Mouse (Mus musculus) activated CD4-positive, CD25-positive, alpha-beta regulatory T cell, adult 4 months (primary cell): ENCODE results near the gene Pawr. TPM values are rescaled to one million over a fixed set of nuclear protein-coding genes. Genes with fewer than 3 reads are reported as not detected.
"Not testable (repeated sequence)": the region's sequence is repeated elsewhere in the genome, so short reads cannot be mapped to it uniquely, and the experiment has no call there.

ENCODE experiments used
- ATAC-seq: one replicate; pipeline ENCODE4 v1.8.0; 2017
- polyA plus RNA-seq, 2 experiments: library from polyadenylated mRNA; unstranded; fragments of 100-300 nt; shearing (Covaris generic); gene quantifications; one replicate each; pipeline ENCODE4 v1.2.1; 2017

Gene Pawr
- polyA plus RNA-seq, 2 experiments from 2014 or later: not detected

DNA sequence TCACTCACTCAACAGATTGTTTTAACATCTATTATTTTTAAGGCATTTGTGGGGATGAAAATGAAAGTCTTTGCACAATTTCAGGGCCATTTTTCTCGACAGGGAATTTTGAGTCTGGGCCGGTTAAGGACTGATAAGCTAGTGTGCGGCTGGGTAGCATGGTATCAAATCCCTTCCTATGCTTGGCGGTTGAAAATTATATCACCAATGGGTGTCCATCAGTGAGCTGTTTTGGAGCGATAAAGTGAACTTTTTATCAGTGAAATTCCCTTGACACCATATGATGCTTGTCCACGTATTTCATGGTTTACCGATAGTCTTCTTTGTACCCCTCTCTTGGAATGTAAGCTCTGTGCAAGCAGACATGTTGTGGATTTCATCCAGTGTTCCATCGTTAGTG is 17.5 kb upstream of the Pawr start:
- ATAC-seq: no peak

DNA sequence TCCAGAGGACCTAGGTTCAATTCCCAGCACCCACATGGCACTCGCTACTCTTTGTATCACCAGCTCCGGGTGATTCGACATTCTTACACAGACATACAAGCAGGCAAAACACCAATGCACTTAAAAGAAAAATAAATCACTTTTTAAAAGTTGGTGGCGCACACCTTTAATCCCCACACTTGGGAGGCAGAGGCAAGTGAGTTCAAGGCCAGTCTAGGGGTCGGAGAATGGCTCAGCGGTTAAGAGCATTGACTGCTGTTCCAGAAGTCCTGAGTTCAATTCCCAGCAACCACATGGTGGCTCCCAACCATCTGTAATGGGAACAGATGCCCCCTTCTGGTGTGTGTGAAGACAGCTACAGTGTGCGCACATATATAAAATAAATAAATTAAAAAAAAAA is 16.7 kb upstream of the Pawr start:
- no peak for ATAC-seq

DNA sequence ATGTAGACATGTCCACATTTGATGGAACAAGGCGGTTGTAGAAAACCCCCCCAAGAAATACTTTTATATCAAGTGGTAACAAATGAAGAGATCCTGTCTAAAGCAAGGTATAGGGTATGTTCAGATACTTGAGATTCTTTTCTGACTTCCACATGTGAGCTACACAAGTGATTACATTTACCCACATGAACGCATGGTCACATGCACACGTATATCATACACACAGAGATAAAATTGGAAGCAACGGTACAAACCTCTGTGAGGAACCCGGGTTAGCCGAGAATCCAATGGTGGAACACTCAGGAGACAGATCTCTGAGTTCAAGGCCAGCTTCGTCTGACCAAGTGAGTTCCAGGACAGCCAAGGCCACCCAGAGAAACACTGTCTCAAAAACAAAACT is 3.6 kb upstream of the Pawr start:
- ATAC-seq: no peak

DNA sequence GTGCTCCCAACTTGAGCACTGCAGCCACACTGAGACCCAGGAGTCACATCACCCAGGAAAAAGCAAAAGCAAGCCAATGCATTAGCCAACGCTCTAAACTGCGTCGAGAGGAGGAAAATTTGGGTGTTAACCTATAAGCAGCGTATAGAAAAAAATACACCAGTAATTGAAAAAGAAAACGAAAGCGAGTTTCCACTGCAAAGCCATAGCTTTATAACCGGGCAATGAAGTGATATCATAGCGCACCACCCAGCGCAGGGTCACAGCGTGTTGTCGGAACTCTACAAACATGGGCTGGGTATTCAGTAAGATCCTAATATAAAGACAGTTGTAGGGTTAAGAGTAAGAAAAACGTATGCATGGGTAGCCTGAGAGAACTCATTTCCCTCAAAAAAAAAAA is 2.9 kb upstream of the Pawr start:
- ATAC-seq: no peak

DNA sequence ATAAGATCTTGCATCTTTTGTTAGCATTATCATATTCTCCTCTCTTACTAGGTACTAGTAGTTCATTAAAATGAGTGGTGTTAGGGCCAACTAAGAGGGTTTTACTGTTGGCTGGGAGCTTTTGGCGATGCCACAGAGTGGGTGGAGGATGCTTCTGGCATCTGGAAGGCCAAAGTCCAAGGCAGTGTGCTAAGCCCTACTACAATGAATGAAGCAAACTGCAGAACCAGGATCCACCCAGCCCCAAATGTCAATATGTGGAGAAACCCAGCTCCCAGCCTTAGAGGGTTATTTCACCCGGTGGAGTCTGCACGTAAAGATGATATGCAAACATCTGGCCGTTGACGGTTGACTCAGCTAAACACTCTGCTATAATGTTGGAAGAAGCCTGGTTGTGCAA is 2.1 kb upstream of the Pawr start:
- ATAC-seq: no peak

DNA sequence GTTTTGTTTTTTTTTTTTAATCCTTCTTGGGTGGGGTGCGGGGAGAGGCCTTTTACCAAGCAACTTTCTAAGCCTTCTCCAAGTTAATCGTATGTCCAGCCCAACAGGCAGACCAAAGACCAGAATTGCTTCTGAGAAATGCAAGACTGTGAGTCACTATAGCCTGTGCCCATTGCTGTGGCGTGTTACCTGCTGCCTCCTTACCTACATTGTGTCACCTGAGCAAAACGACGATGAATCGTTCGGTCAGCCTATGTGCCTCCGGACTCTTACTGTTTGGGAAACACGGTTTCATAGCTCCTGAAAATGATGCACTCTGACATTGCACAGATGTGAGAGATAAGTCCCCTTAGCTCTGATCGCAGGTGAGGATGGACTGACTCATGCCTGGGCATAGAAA is 957 bp upstream of the Pawr start:
- no peak for ATAC-seq

DNA sequence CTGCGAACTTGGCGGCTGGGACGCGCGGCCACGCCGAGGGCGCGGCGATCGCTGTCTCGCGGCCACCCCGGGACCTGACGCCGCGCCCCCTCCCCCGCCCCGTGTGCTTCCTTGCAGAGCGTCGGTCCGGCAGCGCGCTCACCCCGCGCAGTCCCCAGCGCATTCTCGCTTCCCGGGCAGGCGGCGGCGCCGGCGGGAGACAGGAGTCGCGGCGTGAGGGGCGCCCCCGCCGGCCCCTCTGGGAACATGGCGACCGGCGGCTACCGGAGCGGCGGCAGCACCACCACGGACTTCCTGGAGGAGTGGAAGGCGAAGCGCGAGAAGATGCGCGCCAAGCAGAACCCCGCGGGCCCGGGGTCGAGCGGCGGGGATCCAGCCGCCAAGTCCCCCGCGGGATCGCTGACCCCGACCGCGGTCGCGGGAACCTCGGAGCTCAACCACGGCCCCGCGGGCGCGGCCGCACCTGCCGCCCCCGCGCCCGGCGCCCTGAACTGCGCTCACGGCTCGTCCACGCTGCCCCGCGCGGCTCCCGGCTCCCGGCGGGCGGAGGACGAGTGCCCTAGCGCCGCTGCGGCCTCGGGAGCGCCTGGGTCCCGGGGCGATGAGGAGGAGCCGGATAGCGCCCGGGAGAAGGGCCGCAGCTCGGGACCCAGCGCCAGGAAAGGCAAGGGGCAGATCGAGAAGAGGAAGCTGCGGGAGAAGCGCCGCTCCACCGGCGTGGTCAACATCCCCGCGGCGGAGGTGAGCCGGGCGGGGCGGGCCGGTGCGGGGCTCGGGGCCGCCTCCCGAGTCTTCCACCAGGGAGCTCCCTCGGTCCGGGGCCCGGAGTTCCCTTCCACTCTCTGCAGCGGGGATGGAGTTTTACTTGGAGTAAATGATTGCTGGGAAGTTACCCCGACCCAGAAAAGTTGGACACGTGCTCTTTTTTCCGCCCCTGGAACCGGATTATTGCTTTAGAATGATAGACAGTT is 935 bp downstream of the Pawr start:
- no peak for ATAC-seq

DNA sequence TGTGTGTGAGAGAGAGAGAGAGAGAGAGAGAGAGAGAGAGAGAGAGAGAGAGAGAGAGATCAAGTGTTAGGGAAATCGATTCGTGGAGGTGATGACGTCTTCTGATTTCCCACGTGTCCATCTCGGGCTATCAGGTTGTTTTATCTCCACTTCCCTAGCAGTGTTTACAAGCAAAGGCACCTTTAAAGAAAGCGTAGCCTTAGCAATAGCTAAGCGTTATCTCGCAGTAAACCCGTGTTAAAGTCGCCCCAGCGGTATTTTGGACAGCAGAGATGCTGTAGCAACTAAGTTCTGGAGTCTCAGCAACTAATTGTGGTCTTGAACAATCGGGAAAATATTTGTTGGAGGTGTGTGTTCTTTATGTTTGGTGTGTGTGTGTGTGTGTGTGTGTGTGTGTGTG is 1.7 kb downstream of the Pawr start:
- ATAC-seq: no peak

DNA sequence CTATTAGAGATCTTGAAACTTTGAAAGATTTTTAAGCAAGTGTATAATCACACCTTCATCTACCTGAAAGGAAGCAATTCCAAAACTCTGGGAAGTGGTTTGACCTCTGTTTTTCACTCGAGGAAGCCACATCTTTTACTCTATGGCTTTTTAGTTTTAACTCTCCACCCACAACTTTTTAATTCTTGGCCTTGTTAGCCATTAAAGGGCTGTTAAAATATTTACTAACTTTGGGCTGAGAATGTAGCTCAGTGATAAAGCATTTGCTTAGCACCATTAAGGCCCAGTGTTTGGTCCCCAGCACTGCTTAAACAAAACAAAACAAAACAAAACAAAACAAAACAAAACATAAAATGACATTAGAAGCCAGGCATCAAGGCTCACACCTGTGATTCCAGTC is 2.2 kb downstream of the Pawr start:
- ATAC-seq: no peak

DNA sequence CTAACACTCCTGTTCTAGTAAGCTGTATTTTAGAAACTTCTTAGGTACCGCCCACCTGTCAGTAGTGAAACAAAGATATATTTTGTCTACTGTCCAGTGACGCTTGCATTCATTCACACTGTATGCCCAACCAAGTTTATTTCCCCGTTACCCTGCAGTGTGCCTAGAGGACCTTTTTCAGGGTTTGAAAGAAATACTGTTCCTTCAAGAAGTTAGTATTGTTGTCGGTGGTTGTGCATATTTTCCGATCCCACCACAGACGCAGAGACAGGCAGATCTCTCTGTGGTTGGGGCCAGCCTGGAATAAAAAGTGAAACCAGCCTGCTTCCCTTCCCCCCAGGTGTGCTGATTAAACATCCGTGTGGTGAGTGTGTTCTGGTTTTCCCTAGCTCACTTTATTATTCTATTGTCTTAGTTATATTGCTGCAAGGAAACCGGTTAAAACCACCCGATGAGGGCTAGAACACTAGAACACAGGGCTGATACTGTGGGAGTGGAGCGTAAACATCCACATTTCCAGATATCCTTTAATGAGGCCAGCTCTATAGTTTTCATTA is 3.9 kb downstream of the Pawr start:
- ATAC-seq: no peak

DNA sequence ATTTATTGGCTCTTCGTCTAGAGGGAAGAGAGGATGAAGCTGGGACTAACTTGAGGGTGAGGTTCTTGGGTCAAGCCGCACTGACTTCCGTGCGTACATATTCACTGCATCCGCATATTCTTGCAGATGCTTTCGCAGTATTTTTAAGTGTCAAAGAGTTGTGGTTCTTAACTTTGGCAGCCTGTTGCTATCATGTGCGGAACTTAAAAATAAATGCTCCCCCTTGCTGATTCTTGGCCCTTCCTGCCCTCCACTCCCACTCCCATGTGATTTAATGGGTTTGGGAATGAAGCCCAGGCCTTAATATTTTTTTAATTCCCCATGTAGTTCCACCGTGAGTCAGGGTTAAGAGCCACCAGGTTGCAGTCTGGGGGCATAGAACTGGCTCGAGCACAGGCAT is 4.7 kb downstream of the Pawr start:
- ATAC-seq: no peak

DNA sequence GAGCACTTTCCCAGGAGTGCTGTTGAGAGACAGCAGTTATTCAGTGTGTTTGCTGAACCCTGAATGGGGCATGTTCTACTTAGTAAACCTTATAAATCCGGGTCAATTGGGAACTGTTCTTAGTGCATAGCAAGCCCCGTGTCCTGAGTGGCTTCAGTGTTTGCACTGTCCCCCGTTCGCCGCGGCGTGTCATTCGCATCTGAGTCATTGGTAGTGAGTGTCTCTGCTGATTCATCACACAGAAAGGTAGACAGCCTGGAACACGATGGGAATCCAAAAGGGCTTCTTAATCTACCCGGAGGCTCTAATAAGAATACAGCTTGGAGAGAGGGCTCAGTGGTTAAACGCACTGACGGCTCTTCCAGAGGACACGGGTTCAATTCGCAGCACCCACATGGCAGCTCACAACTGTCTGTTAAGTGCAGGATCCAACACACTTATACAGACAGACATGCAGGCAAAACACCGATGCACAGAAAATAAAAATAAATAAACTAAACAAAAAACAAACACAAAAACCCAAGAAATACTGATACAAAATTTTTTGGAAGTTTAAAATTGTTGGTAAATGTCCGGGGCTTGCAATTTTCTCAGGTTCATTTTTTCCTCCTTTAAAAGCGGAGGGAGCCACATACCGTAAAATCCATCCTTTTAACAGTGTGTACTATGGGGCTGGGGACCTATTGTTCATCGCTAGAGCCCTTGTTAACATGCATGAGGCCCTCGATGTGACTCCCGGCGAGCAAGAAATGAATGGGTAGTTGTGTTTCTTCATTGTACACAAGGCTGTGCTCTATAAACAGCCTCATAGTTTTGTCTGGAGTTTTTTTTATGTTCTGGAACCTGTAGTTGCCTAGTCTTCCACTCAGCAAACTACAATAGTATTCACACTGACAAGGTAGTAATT is 6.4 kb downstream of the Pawr start:
- ATAC-seq: no peak

DNA sequence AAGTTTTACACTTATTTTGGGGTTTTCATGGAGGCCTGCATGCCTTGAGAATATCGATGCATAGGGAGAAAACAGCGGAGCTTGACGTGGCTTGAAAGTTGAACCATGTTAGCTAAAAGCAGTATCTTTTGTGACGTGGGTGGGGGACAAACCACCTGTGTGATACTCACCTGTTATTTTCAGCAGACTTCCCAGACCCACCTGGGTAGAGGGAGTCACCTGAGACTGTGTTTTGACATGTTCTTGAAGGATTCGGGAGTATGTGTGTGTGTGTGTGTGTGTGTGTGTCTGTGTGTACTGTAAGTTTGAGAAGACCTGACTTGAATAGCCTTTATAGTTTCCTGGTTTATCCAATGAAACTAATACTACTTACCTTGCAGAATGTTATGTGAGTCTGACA is 7.2 kb downstream of the Pawr start:
- ATAC-seq: no peak

DNA sequence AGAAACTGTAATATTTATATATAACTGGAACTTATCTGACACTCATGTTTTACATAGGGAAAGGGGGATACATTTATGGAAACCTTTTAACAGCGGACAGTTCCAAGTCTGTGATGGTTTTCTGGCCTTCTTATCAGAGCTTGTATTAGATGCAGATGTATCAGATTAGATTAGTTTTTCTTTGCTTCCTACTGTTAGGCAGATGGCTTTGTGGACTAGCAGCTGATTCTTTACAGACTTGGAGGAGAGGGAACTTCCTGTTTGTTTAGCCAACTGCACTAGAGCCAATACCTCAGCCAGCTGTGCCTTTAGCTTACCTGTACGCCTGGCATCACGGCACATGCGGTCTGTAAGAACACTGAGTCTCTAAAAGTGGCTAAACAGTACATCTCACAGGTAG is 8.0 kb downstream of the Pawr start:
- ATAC-seq: no peak

DNA sequence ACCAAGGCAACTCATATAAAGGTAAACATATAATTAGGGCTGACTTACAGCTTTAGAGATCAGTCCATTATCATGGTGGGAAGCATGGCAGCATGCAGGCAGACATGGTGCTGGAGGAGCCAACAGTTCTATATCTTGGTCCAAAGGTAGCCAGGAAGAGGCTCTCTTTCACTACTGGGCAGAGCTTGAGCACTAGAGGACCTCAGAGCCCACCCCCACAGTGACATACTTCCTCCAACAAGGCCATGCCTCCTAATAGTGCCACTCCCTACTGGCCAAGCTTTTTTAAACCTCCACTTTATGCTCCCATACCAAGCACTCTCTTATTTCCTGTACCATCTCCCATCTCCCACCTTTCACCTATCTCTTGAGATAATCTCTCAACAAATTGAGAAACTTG is 11.8 kb downstream of the Pawr start:
- ATAC-seq: no peak

DNA sequence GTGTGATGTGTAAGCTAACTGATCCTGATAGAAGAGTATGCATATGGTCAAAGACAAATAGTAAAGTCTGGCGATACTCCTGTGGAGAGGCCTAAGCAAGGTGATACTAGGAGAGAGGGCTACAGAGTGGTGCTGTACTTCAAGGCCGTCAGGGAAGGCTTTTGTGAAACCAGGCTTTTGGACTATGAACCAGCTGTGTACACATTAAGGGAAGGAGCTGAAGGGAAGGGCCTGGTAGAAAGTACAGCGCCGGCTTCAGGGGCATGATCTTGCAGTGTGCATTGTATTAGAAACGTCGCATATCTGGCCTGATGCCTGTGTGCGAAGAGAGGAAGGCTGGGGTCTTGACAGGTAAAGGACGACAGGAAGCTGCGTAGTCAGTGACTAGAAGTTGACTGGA is 13.2 kb downstream of the Pawr start:
- no peak for ATAC-seq

DNA sequence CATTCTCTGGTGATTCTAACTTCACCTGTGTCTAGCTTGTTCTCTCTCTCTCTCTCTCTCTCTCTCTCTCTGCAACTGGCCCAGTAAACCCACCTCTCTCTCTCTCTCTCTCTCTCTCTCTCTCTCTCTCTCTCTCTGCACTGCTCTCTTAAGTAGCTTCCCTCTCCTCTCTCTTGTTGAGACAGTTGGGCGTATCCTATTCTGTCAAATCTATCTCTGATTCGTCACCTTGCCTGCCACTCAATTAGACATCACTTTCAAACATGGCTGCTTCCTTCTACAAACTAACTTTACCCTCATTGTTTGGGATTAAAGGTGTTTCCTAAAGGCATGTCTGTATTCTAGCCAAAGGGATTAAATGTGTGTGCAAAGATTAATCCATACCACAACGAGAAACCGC is 14.4 kb downstream of the Pawr start:
- ATAC-seq: not testable (repeated sequence)

DNA sequence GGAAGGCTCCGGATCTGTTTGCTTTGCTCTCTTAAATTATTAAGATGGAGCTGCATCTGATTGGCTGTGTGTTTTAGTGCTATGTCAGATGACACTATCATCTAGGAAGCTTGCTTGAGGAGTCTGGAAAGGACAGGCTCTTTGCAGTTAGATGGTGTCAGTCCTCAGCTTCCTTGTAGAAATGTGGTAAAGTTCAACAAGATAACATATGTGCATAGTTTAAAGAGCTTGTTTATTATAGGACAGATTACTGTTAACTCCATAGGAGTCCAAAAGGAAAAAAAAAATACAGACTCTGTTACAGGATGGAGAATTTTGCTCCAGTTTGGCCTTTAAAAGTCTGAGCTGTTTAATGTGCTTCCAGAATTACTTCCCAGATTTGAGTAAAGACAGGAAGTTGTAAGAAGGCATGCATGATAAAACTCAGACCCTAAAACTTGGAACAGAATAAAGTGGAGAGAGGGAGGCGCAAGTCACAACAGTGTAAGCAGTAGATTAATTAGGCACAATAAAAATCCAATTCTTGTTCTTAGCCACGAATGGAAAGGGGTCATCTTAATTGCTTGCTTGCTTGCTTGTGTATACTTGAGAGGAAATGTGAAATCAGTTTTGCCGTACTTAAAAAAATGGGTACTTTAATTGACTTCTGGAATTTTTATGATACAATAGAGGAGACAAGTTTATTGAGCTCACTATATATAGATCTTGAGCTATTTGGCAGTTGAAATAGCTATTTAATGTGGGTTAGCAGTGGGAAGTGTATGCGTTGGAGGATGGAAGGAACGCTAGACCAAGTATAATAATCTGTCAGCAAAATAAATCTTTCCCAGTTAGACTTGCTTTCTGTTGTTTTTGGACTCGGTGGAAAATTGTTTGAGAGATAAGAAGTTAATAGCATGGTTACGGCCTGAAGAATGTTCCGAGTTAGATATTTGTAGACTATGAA is 18.5 kb downstream of the Pawr start:
- ATAC-seq: no peak

DNA sequence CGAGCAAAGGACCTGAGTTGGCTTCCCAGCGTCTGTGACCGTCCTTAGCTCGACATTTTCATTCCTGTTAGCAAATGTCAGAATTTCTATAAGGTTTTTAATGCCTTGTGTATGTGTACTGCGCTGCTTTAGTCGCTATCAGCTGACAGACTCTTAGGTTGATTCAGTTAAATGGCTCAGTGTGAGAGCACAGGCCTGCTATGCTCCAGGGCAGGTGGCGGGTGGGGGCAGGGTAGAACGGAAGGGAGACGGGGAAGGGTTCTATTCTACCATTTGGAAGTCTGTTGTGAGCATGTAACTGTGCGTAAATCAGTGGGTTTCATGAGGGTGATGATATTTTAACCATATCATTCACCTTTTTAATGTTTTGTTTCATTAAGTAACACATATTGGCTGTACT is 21.0 kb downstream of the Pawr start:
- no peak for ATAC-seq

DNA sequence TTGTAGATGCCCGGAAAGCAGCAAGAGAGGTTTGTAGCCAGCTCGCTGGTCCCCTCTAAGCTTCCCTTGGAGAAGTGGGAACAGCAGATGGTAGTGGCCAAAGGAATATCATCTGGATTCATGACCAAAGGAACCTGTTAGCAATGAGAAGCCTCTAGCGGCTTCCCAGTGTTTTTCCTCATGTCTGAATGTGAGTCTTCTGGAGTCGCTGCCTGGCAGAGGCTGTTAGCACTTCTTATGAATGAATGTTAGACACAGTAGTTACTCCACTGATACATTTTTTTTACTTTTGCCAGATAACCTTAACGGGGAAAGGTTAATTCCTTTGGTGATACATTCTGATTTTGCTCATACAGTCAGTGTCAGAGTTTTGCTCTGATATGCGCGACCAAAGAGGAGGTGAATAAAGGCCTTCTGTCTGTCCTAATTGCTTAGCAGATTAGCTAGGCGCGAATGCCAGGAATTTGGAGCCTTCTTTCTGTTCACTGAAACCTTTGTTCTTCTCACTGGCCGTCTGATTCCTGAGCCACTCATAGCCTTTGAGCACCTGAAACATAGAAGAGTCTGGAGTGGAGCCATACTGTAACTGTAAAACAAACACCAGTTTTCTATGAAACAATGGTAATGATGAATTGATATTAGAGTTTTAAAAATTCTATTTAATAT is 22.9 kb downstream of the Pawr start:
- ATAC-seq: no peak

DNA sequence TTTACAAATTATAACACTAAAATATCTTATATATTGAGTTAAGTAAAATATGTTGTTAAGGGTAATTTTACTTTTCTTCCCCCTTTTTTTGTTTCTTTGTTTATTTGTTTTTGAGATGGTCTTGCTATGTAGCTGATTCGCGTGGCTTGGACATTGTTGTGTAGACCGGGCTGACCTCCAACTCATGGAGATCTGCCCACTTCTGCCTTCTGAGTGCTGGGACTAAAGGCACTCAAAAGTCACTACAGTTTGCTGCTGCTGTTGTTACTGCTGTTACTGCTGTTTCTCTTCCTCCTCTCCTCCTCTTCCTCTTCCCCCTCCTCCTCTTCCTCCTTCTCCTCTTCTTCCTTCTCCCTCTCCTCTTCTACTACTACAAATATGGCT is 23.5 kb downstream of the Pawr start:
- no peak for ATAC-seq
